Mouse (Mus musculus) midbrain, postnatal 0 days (tissue): ENCODE measurements at regions not wholly inside any gene's neighbourhood (a gene's known extent, or its start where the extent isn't known, plus 50 kb on each side); places are given as distances from the start of the nearest gene placed in this dataset.

Experiments
- ATAC-seq: fragments of 200-750 bp; cut with Nextera tagmentation; 2 replicates; pipeline ENCODE4 v1.8.0; 2017; ENCODE audit warnings: moderate number of reproducible peaks, mild to moderate bottlenecking, moderate TSS enrichment, moderate library complexity; ENCODE audit not compliant: low FRiP score
- DNase-seq: peaks from one replicate; pipeline ENCODE4 v3.0.0-alpha.2; 2015; ENCODE audit warnings: low spot score
- H3K27ac ChIP-seq: fragments of 300-500 bp; sonication (generic); 2 replicates; pipeline ENCODE4 v1.5.1; 2014; ENCODE audit warnings: low read depth, mild to moderate bottlenecking, low read length, mixed read lengths
- H3K27me3 ChIP-seq: fragments of 300-500 bp; sonication (generic); 2 replicates; pipeline ENCODE4 v1.6.1; 2014; ENCODE audit warnings: low read length, control low read depth, mixed read lengths; ENCODE audit not compliant: insufficient read depth
- H3K36me3 ChIP-seq: fragments of 300-500 bp; sonication (generic); 2 replicates; pipeline ENCODE4 v1.6.1; 2014; ENCODE audit warnings: low read length, control low read depth, mixed read lengths; ENCODE audit not compliant: insufficient read depth
- H3K4me1 ChIP-seq: fragments of 300-500 bp; sonication (generic); 2 replicates; pipeline ENCODE4 v1.6.1; 2014; ENCODE audit warnings: mild to moderate bottlenecking, control low read depth, antibody characterized with exemption, low read length, mixed read lengths; ENCODE audit not compliant: insufficient read depth
- H3K4me2 ChIP-seq: fragments of 300-500 bp; sonication (generic); 2 replicates; pipeline ENCODE4 v1.6.1; 2014; ENCODE audit warnings: low read depth, mild to moderate bottlenecking, low read length, mixed read lengths; ENCODE audit not compliant: poor library complexity, severe bottlenecking
- H3K4me3 ChIP-seq: fragments of 300-500 bp; sonication (generic); 2 replicates; pipeline ENCODE4 v1.5.1; 2014; ENCODE audit warnings: low read depth, mild to moderate bottlenecking, low read length, moderate library complexity
- H3K9ac ChIP-seq: fragments of 300-500 bp; sonication (generic); replicated peaks from 2 replicates; pipeline ENCODE4 v1.6.1; 2014; ENCODE audit warnings: mild to moderate bottlenecking, low read length, moderate library complexity, mixed read lengths; ENCODE audit not compliant: poor library complexity, severe bottlenecking
- H3K9me3 ChIP-seq: fragments of 300-500 bp; sonication (generic); 2 replicates; pipeline ENCODE4 v1.6.1; 2016; ENCODE audit warnings: low read length, control low read depth
- CTCF ChIP-seq: IDR thresholded peaks from 2 replicates; pipeline ENCODE4 v1.5.1; 2016; ENCODE audit warnings: antibody characterized with exemption, mild to moderate bottlenecking
- WGBS: fragments of 180-500 bp; shearing (Covaris S2); extraction: QIAGEN DNeasy Blood & Tissue Kit; methylation state at CpG from one replicate; pipeline ENCODE4 v1.1.7; 2014; 5-methylcytosine and 5-hydroxymethylcytosine counted together

GRCm38 (mm10) chrX:61652377-61652776 is 56.9 kb upstream of the Ldoc1 start:
- Histone ChIP-seq H3K9ac (no peak overlapping the region), H3K27me3 (no peaks in the 10 kb centered on the region), H3K27ac (no peak overlapping the region), H3K4me2 (no peak overlapping the region), H3K36me3 (no peaks in the 10 kb centered on the region), H3K9me3 (no peaks in the 10 kb centered on the region), H3K4me3 (no peak overlapping the region), H3K4me1 (no peaks in the 10 kb centered on the region)
- ATAC-seq (no peak), DNase-seq (no peak)
- no peak for TF ChIP-seq CTCF
- 65% methylated on average over 1 of the region's 1 CpGs for WGBS

- 39% methylated on average over 3 of the region's 3 CpGs for WGBS
Observed at GRCm38 (mm10) chrX:61653077-61653476, 56.2 kb upstream of the Ldoc1 start.

More at GRCm38 (mm10) chrX:61653077-61653476, 56.2 kb upstream of the Ldoc1 start:
- ATAC-seq: no peak
- H3K36me3 ChIP-seq: no peaks in the 10 kb centered on the region
- DNase-seq: peak; percentile 60
- H3K9me3 ChIP-seq: no peaks in the 10 kb centered on the region
- no peak overlapping the region for H3K27ac ChIP-seq
- no peak overlapping the region for H3K9ac ChIP-seq
- no peaks in the 10 kb centered on the region for H3K4me1 ChIP-seq
- H3K27me3 ChIP-seq: no peaks in the 10 kb centered on the region
- no peak overlapping the region for H3K4me3 ChIP-seq
- H3K4me2 ChIP-seq: no peak overlapping the region
- TF ChIP-seq CTCF: peak; percentile 72
